Mouse (Mus musculus): ENCODE results near the gene Mcrs1. TPM values are rescaled to one million over a fixed set of nuclear protein-coding genes. Genes with fewer than 3 reads are reported as not detected.

Mcrs1 gene
- 57.6 and 61.7 TPM in 2 replicates for polyA plus RNA-seq (2015; fragmentation: Nextera tagmentation; extraction: Ambion mirVana)

GRCm38 (mm10) chr15:99251626-99252380 is at the start of gene Mcrs1:
Gene Mcrs1 (minus strand): TSS chr15:99251961.

GRCm38 (mm10) chr15:99295484-99295981 is 43.8 kb upstream of the Mcrs1 start, which contains the start of gene Fam186b:
Gene Fam186b (minus strand): TSS chr15:99295888.

GRCm38 (mm10) chr15:99294813-99295374 is 43.1 kb upstream of the Mcrs1 start, which contains the start of gene Prpf40b:
Gene Prpf40b (plus strand): TSS chr15:99295087.

GRCm38 (mm10) chr15:99224208-99224911 is 27.4 kb downstream of the Mcrs1 start, which contains the start of gene Kcnh3:
Gene Kcnh3 (plus strand): TSS chr15:99224861.

Other genes starting within 250 kb of the Mcrs1 start
- 157 and 169 TPM in 2 replicates for gene Tuba1c, start 222.1 kb downstream of the Mcrs1 start, polyA plus RNA-seq (2015; fragmentation: Nextera tagmentation; extraction: Ambion mirVana)
- 2.2 TPM in 2 replicates for gene Prph, start 196.8 kb downstream of the Mcrs1 start, polyA plus RNA-seq (2015; fragmentation: Nextera tagmentation; extraction: Ambion mirVana)
- gene Troap, start 177.4 kb downstream of the Mcrs1 start, polyA plus RNA-seq (2015; fragmentation: Nextera tagmentation; extraction: Ambion mirVana) = 4.6 and 6.8 TPM in 2 replicates
- not detected in 2 replicates for gene C1ql4, start 164.1 kb downstream of the Mcrs1 start, polyA plus RNA-seq (2015; fragmentation: Nextera tagmentation; extraction: Ambion mirVana)
- 0.11 TPM in 1 of 2 replicates, not detected in the other for gene Dnajc22, start 158.8 kb downstream of the Mcrs1 start, polyA plus RNA-seq (2015; fragmentation: Nextera tagmentation; extraction: Ambion mirVana)
- 12.4 and 13.7 TPM in 2 replicates for gene Spats2, start 126.0 kb downstream of the Mcrs1 start, polyA plus RNA-seq (2015; fragmentation: Nextera tagmentation; extraction: Ambion mirVana)
- 0.07 and 0.14 TPM in 2 replicates for gene Kcnh3, start 27.1 kb downstream of the Mcrs1 start, polyA plus RNA-seq (2015; fragmentation: Nextera tagmentation; extraction: Ambion mirVana)
- gene Prpf40b, start 43.1 kb upstream of the Mcrs1 start, polyA plus RNA-seq (2015; fragmentation: Nextera tagmentation; extraction: Ambion mirVana) = 19.4 and 20.4 TPM in 2 replicates
- 0.16 TPM in 1 of 2 replicates, not detected in the other for gene Fam186b, start 43.9 kb upstream of the Mcrs1 start, polyA plus RNA-seq (2015; fragmentation: Nextera tagmentation; extraction: Ambion mirVana)
- gene Fmnl3, start 118.5 kb upstream of the Mcrs1 start, polyA plus RNA-seq (2015; fragmentation: Nextera tagmentation; extraction: Ambion mirVana) = 8.5 and 8.6 TPM in 2 replicates
- gene Tmbim6, start 140.9 kb upstream of the Mcrs1 start, polyA plus RNA-seq (2015; fragmentation: Nextera tagmentation; extraction: Ambion mirVana) = 351 and 354 TPM in 2 replicates
- 2.8 and 3.2 TPM in 2 replicates for gene Nckap5l, start 205.8 kb upstream of the Mcrs1 start, polyA plus RNA-seq (2015; fragmentation: Nextera tagmentation; extraction: Ambion mirVana)
- gene Bcdin3d, start 222.8 kb upstream of the Mcrs1 start, polyA plus RNA-seq (2015; fragmentation: Nextera tagmentation; extraction: Ambion mirVana) = 8.4 and 8.5 TPM in 2 replicates